Mouse (Mus musculus): ENCODE results near the gene Eipr1.
"Not testable (repeated sequence)": the region's sequence is repeated elsewhere in the genome, so short reads cannot be mapped to it uniquely, and the experiment has no call there.

GRCm38 (mm10) chr12:28733520-28734245 is 17.9 kb upstream of the Eipr1 start:
- TF ChIP-seq CTCF (conservative IDR thresholded peaks at IDR 0.05 in 1 of 2, IDR thresholded peaks at IDR 0.05 in 1 of 2; ENCODE audit: low read depth in 2 of 2, low read length in 2 of 2); POLR2A (IDR thresholded peaks at IDR 0.05; ENCODE audit: low read depth, low read length); USF1 (IDR thresholded peaks at IDR 0.05; ENCODE audit: low read depth, low read length); TCF12 (IDR thresholded peaks at IDR 0.05; ENCODE audit: low read depth, low read length); POLR2AphosphoS2 (IDR thresholded peaks at IDR 0.05; ENCODE audit: low read depth, low read length); ZKSCAN1 (IDR thresholded peaks at IDR 0.05; ENCODE audit: borderline replicate concordance, low read depth, low read length): not testable (repeated sequence)

Data from CH12.LX (cell line).